Mouse (Mus musculus): ENCODE results near the gene Lgi4.

The Lgi4 gene

DNA sequence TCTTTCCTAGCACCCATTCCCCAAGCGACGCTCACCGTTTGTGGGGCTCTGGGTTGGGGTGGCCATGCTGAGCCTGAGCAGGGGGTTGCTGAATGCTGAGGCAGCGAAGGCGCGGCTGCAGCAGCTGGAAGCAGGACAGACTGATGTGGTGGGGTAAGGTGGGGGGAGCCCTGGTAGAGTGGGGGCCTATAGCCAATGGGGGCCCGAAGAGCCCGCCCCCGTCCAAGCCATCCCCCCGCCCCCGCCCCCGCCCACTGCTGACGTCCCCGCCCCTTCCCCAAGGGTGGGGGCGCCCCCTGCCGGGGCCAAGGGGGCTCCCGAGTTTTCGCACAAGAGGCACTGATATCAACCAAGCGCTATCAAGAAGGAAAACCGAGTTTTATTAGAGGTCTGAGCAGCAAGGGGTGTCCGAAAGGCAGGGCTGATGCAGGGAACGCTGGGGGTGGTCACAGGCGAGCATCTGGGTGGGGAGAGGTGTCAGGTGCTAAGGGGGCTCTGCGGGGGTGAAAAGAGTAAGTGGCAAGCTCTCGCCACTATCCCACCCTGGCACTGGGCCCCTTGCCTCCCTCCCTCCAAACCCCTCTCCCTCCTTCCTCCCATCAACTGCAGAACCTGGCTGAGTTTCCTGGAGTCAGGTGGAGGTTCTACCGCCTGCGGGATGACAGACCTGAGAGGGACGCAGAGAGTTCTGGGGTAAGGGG, 7.7 kb upstream of the Lgi4 start, which contains the start of gene Fxyd7:
Fxyd7 (minus strand) TSS at position 147 of the 701 bp plus-strand sequence.
- no peak for DNase-seq (ENCODE audit: extremely low spot score, low spot score)

DNA sequence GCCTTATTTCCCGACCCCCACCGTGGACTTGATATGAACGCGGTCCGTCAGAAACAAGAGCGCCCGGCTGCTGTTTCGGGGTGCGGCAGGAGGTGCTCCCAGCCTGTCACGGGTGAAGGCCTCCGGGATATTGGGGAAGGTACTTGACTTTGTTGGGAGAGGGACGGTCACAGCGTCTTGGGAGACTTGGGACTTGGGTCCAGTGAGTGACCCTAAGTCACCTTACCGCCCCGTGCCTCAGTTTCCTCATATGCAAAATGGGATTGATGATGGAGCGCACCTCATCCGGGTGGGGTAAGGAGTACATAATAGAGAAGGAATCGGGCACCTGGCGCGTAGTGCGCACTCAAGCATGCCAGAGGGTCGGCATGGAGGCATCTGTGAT, 6.9 kb upstream of the Lgi4 start:
- no peak for DNase-seq (ENCODE audit: extremely low spot score, low spot score)

DNA sequence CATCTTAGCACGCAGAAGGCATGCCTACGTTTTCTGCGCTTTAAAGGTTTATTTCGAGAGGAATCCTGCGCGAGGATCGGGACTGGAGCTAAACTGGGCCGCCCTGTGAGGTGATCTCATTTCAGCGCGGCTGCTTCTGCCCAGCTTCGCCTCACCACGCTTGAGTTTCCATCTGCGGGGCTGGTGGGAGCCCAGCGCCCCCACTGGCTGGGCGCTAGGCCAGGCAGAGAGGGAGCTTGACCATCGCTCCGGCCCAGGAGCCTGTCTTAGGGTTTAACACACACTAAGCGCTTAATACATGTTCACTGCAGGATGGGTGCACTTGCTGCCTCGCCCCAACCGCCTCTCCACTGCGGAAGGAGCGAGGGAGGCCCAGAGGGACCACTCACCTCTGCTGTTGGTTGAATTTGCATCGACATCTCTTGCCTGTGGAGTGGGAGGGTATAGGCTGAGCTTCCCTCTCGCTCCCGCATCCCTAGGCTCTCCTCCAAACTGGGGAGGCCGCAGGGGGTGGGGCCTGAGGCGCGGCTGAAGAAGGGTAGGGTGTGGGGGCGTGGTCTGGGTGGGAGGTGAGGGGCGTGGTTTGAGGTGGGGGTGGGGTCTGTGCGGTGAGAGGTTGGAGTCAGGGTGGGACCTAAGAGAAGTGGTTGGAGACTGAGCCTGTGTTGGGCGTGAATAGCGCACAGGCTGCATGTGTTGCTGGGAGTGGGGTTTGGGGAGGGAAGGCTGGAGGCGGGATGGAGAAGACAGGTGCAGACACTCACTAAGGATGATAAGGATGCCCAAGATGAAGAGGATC, 6.3 kb upstream of the Lgi4 start:
- DNase-seq (ENCODE audit: extremely low spot score, low spot score), result peak; percentile 48

- DNase-seq (ENCODE audit: extremely low spot score, low spot score), result no peak
Measured at GRCm38 (mm10) chr7:31053882-31054447, 5.2 kb upstream of the Lgi4 start.

DNA sequence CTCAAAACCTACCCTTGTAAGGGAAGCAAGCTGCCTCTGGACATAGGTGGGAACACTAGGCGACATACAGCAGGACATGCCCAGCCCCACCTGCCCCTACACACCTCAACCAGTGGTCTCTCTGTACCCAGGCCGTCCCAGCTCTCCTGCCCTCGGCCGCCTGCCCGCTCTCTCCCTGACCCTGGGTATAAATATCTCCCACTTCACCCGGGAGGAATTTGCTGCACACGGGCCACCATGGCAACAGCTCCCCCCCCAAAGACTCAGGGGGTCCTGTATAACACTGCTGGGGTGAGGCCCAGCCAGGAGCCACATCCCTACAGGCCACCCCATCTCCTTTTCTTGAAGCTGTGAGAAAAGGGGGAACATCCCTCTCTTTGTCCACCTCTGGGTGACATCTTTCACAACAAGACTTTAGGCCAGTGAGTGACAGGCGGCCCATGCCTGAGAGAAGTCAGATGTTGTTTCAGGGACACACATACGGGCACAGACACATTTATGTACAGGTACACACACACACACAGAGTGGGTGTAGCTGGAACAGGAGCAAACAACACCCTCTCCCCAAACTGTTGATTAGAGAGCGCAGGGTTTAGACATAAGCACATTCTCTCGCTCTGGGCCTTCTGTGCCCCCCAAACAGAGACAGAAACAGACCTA, 4.4 kb upstream of the Lgi4 start:
- no peak for DNase-seq (ENCODE audit: extremely low spot score, low spot score)

DNA sequence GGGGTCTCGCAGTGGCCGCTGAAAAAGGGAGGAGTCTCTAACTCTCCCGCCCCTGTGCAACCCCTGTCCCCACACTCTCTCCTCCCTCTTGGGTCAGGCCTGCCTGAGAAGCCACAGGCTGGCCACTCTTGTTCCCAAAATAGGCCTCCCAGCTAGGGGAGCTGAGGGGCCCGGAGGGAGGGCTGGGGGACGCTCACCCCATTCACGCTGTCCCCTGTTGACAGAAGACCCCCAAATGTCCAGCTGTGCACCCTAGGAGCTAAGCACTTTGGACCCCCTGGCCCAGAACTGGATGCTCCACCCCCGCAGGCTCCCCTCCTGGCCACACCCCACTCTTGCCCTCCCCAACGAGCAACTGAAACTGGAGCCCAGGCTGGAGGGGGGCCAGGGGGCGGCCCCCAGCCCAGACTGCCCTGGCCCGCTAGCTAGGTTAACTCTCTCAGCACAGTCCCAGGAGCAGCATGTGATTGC, 3.8 kb upstream of the Lgi4 start:
- peak; percentile 35 for DNase-seq (ENCODE audit: extremely low spot score, low spot score)

DNA sequence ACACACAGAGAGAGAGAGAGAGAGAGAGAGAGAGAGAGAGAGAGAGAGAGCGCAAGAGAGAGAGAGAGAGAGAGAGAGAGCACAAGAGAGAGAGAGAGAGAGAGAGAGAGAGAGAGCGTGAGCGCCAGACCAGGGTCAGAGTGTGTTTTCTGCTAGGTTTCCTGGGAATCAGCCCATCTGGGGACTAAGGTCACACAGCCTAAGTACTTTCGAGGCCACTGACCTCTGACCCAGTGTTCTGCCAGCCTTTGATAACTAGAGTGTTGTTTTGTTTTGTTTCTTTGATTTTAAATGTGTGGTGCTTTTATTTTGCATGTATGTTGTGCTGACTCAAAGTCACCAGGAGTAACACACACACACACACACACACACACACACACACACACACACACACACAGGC, 3.3 kb upstream of the Lgi4 start:
- DNase-seq (ENCODE audit: extremely low spot score, low spot score), result no peak

DNA sequence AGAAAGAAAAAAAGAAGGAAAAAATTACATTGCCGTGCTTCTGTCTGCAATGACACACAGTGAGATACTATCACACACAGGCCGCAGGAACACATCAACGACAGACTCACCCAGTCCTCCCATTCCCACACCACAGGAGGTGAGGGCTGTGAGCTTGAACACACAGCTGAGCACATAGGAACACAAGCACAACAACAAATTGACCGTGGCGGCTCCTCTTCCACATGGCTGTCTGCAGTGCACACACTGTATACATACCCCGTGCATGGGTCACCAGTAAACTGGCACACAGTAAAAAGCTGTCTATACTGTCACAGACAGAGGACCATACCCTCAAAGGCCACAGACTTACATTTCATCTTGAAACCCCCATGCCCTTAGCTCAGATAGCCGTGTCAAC, 2.7 kb upstream of the Lgi4 start:
- DNase-seq (ENCODE audit: extremely low spot score, low spot score), result no peak

DNA sequence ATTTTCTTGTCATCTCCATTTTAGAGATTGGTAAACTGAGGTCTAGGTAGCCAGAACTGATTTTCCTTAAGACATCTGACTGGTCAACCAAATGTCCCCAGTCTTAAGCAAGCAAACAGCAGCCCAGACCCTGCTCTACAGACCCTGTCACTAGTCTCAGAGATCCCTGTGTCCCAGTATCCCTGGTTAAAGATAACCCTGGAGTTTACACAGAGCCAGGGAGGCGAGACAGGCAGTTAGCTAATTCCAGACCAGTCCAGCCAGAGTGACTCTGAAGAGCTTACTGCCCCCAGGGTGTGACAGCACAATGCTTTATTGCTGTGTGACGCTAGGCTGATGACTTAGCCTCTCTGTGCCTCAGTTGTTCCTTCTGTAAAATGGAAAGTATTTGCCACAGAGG, 2.1 kb upstream of the Lgi4 start, which contains the start of gene Fxyd1:
Fxyd1 (minus strand) TSS at position 129 of the 400 bp plus-strand sequence.
- no peak for DNase-seq (ENCODE audit: extremely low spot score, low spot score)

GRCm38 (mm10) chr7:31057730-31058129, 1.4 kb upstream of the Lgi4 start:
- no peak for DNase-seq (ENCODE audit: extremely low spot score, low spot score)

DNA sequence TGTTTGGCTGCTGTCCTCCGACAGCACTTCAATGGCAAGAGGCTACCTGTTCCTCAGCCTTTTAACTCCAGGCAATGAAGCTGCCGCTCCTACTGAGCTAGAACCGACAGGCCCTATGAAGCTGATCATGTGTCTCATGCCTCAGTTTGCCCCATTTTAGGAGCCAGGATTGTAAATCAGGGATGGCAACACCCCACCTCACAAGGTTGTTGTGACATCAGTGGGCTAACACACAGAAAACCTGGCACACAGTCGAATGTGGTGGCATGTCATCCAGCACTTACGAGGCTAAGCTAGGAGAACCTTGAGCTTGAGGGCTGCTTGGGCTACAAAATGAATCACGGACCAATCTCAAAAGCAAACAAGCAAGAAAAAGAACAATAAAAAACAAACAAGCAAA, 931 bp upstream of the Lgi4 start:
- no peak for DNase-seq (ENCODE audit: extremely low spot score, low spot score)

GRCm38 (mm10) chr7:31059919-31060620, 928 bp downstream of the Lgi4 start:
- DNase-seq (ENCODE audit: extremely low spot score, low spot score), result no peak

GRCm38 (mm10) chr7:31060621-31061010, 1.5 kb downstream of the Lgi4 start:
- no peak for DNase-seq (ENCODE audit: extremely low spot score, low spot score)

GRCm38 (mm10) chr7:31063074-31063560, 4.0 kb downstream of the Lgi4 start:
- no peak for DNase-seq (ENCODE audit: extremely low spot score, low spot score)

GRCm38 (mm10) chr7:31067836-31068235, 8.7 kb downstream of the Lgi4 start:
- no peak for DNase-seq (ENCODE audit: extremely low spot score, low spot score)

GRCm38 (mm10) chr7:31069491-31069890, 10.3 kb downstream of the Lgi4 start:
- no peak for DNase-seq (ENCODE audit: extremely low spot score, low spot score)

DNA sequence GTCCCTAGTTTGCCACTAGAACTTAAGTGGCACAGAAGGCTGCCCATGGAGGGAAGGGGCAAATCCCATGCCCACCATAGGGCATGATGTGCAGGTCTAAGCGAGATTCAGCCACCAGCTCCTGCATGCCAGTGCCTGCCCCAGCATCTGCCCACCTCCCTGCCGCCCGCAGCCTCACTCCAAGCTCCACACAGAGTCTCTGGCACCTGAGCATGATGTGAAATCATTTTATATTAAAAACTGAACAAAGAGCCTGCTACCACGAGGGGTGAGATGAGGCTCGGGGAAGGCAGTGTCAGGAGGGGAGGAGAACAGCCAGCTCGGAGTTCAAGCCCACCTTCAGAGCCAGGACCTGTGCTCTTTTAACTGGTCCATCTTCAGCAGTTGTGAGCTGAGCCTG, 11.2 kb downstream of the Lgi4 start:
- DNase-seq (ENCODE audit: extremely low spot score, low spot score), result no peak

DNA sequence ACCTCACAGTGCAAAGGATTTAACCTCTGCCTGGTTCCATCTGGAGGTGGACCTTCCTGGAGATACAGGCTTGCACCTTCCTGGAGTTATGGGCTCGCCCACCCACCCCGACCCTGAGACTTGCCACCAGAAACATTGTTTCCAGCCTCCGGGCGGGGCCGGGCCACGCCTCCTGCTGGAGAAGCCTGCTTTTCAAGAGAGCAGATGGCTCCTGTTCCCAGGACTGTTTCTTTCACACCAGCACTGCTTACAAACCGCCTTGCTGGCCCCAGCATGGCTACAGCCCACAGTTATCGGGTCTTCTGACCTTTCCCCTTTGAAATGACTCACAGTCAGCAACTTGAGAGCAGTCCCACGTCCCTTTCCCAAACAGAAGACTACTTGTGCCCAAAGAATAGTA, 13.2 kb downstream of the Lgi4 start:
- DNase-seq (ENCODE audit: extremely low spot score, low spot score), result no peak

- DNase-seq (ENCODE audit: extremely low spot score, low spot score), result no peak
Measured at GRCm38 (mm10) chr7:31073546-31073945, 14.4 kb downstream of the Lgi4 start.

- no peak for DNase-seq (ENCODE audit: extremely low spot score, low spot score)
Measured at GRCm38 (mm10) chr7:31074061-31074712, 15.0 kb downstream of the Lgi4 start.

DNA sequence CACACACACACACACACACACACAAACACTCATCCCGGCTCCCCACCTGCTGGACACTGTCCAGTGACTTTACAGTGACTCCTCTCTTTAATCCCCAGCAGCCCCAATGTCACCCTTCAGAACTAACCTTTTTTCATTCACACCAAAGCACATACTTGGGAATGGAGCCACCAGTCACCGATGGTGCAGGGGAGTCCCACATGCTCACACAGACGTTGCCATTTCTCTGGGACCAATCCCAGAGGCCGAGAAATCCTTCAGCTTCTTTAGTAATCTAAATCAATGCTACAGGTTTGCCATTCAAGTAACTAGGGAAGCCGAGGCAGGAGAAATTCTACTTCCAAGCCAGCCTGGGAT, 15.5 kb downstream of the Lgi4 start:
- DNase-seq (ENCODE audit: extremely low spot score, low spot score), result no peak
